Mouse (Mus musculus): ENCODE data around the gene Lilr4b. TPM values are rescaled to one million over a fixed set of nuclear protein-coding genes. Genes with fewer than 3 reads are reported as not detected.
A peak's percentile ranks its signal among the peaks of the same experiment; 100 is the strongest.

Lilr4b gene
- total and polyA plus RNA-seq, 3 experiments = 1.7 to 19.4 (median 3.1) TPM

GRCm38 (mm10) chr10:51453616-51454298 is 26.7 kb upstream of the Lilr4b start (continued):
- TF ChIP-seq RCOR1 (conservative IDR thresholded peaks at IDR 0.05; ENCODE audit: low read depth, low read length) = 0 out of 2 replicates have a peak, but pooled peaks have one; percentile 52
- no peak for TF ChIP-seq USF2 (conservative IDR thresholded peaks at IDR 0.05; ENCODE audit: low read depth, low read length)
- TF ChIP-seq EP300 (IDR thresholded peaks at IDR 0.05; ENCODE audit: low read length) = peak; percentile 61
- no peak for TF ChIP-seq POLR2AphosphoS2 (IDR thresholded peaks at IDR 0.05; ENCODE audit: low read depth, low read length)

- peaks cover 12 to 54% of the 10 kb centered on the region in 2 experiments for H3K4me1 ChIP-seq (ENCODE audit: control insufficient read depth in 1 of 2, insufficient read depth in 2 of 2)
- no peaks in the 10 kb centered on the region for H3K79me2 ChIP-seq (replicated peaks; ENCODE audit: control insufficient read depth, extremely low read depth, insufficient read depth, poor library complexity, severe bottlenecking)
- peak overlapping the region; percentile 67; the same call in 1 of the 2 replicates for H3K4me2 ChIP-seq (ENCODE audit: insufficient read depth, low read depth, poor library complexity, severe bottlenecking)
- H3K4me3 ChIP-seq (replicated peaks in 1 of 3; ENCODE audit: low read depth in 2 of 3, low read length in 2 of 3, poor library complexity in 1 of 3) = no peak overlapping the region
- in situ Hi-C loops (cut with MboI; ENCODE audit: low pct_ligation_motif_present, low pct_unique_long_range_greater_than_20kb, low sequenced_read_pairs) (no loop called here), dilution Hi-C loops (cut with MboI; ENCODE audit: extremely low pct_ligation_motif_present, extremely low pct_unique_long_range_greater_than_20kb, low sequenced_read_pairs) (no loop called here)
- H3K27me3 ChIP-seq (replicated peaks) = no peaks in the 10 kb centered on the region
- H3K36me3 ChIP-seq (replicated peaks in 1 of 2; ENCODE audit: control insufficient read depth in 1 of 2, insufficient read depth in 1 of 2, low read length in 1 of 2) = peaks cover 0 to 2% of the 10 kb centered on the region in 2 experiments
- peak; percentile 81 for TF ChIP-seq JUN (IDR thresholded peaks at IDR 0.05; ENCODE audit: insufficient read depth, low read depth, low read length)
- TF ChIP-seq IRF4 (IDR thresholded peaks at IDR 0.05; ENCODE audit: low read depth, low read length) = peak; percentile 36; the same call in 1 of the 2 replicates
- peak; percentile 30; the same call in 1 of the 2 replicates for TF ChIP-seq MYC (IDR thresholded peaks at IDR 0.05; ENCODE audit: low read depth, low read length)
- TF ChIP-seq RAD21 (IDR thresholded peaks at IDR 0.05; ENCODE audit: low read depth, low read length) = no peak
- peak; percentile 78 for TF ChIP-seq MEF2A (IDR thresholded peaks at IDR 0.05; ENCODE audit: borderline replicate concordance, low read depth, low read length)
- TF ChIP-seq EP300 (IDR thresholded peaks at IDR 0.05; ENCODE audit: low read length) = peak; percentile 86
- TF ChIP-seq ZNF384 (IDR thresholded peaks at IDR 0.05; ENCODE audit: low read depth, low read length) = peak; percentile 46; the same call in 1 of the 2 replicates
- peak; percentile 72 for TF ChIP-seq BHLHE40 (IDR thresholded peaks at IDR 0.05; ENCODE audit: low read depth, low read length)
- peak; percentile 80 for TF ChIP-seq JUND (conservative IDR thresholded peaks at IDR 0.05; ENCODE audit: low read depth, low read length)
- TF ChIP-seq TCF12 (IDR thresholded peaks at IDR 0.05; ENCODE audit: low read depth, low read length) = 0 out of 2 replicates have a peak, but pooled peaks have one; percentile 34
- no peak for TF ChIP-seq NELFE (IDR thresholded peaks at IDR 0.05; ENCODE audit: low read depth, low read length)
- TF ChIP-seq ETS1 (conservative IDR thresholded peaks at IDR 0.05; ENCODE audit: low read depth, low read length) = peak; percentile 79
- TF ChIP-seq MAX (IDR thresholded peaks at IDR 0.05; ENCODE audit: low read length) = no peak
- TF ChIP-seq GABPA (IDR thresholded peaks at IDR 0.05; ENCODE audit: insufficient replicate concordance, low read depth, low read length) = no peak
- peak; percentile 86 for TF ChIP-seq MAFK (IDR thresholded peaks at IDR 0.05; ENCODE audit: insufficient replicate concordance, low read length)
- no peak; the same call in 1 of the 2 replicates for TF ChIP-seq TBP (conservative IDR thresholded peaks at IDR 0.05; ENCODE audit: low read depth, low read length)
- peak overlapping the region; percentile 63; the same call in 1 of the 2 replicates for H3K9ac ChIP-seq (ENCODE audit: insufficient read depth, low read depth)
- H3K27ac ChIP-seq (ENCODE audit: insufficient read depth, low read depth) = peak overlapping the region; percentile 78
- no peaks in the 10 kb centered on the region for H3K9me3 ChIP-seq (replicated peaks; ENCODE audit: low read length)
- DNase-seq (ENCODE audit: extremely low read depth) = peak; percentile 77
These were observed 26.1 kb upstream of the Lilr4b start for GRCm38 (mm10) chr10:51454365-51454764.

Measured in CH12.LX (cell line).